Mouse (Mus musculus) cerebellum, adult 2 months (tissue): ENCODE results near the gene Mettl21a.

Experiments used
- CTCF ChIP-seq: fragments of 200-500 bp; IDR thresholded peaks from 2 replicates; pipeline ENCODE4 v1.5.1; 2011; ENCODE audit warnings: low read depth, mild to moderate bottlenecking, control low read depth, low read length, moderate library complexity, borderline replicate concordance; ENCODE audit not compliant: insufficient read depth
- POLR2A ChIP-seq: fragments of 200-500 bp; IDR thresholded peaks from 2 replicates; pipeline ENCODE4 v1.6.1; 2011; ENCODE audit warnings: low read length, control low read depth, borderline replicate concordance; ENCODE audit not compliant: insufficient read depth

DNA sequence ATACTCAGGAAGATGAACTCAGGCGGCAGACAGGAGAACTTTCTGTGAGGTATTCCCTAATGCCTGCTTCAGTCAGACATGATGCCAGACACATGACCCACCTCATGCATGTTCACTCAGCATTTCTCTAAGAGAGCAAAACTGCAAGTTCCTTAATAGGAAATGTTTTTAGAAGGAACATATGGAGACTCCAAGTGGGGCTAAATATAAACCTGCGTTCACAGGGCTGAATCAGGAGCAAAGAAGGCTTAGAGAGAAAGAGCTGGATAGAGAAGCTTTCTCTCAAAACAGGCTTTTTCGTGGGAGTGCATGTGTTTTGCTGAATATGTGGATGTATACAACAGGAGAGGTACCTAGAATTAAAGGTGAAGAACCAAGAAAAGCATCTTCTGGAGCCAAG, 16.2 kb upstream of the Mettl21a start:
- TF ChIP-seq CTCF: no peak
- TF ChIP-seq POLR2A: no peak
